Mouse (Mus musculus) liver, adult (tissue): ENCODE results near the gene Pip4k2b.

Source experiments
- GATA4 ChIP-seq: IDR thresholded peaks from 2 replicates; pipeline ENCODE4 v1.6.1; 2014; ENCODE audit warnings: mild to moderate bottlenecking, low read length; ENCODE audit not compliant: insufficient replicate concordance

The Pip4k2b gene

DNA sequence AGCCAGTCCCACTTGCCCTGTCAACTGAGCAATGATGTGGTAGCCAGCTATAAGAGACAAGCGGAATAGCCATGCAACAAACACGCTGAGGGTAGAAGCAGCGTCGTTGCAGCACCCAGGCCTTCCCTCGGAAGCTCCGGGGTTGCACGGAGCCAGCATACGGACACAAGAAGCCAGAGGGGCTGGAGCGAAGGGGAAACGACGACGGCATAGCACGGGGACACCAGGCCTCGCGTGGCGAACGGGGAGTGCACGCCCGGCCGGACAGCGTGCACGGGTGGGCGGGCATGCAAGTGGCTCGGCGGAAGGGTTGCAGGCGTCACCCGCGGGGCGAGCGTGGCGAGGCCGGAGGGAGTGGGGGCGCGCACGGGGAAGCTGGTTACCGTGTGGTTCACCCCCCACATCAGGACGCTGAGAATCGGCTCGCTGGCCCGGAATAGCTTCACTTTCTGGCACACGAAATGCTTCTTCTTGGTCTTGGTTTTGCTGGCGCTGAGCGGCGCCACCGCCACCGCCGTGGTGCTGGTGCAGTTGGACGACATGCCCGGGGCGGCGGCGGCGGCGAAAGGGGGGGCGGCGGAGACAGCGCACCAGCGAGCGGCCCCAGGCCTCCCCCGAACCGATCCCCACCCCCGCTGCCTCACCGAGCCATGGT is at the start of gene Pip4k2b:
Pip4k2b (minus strand) TSS at position 642 of the 655 bp plus-strand sequence.
- TF ChIP-seq GATA4 = no peak

DNA sequence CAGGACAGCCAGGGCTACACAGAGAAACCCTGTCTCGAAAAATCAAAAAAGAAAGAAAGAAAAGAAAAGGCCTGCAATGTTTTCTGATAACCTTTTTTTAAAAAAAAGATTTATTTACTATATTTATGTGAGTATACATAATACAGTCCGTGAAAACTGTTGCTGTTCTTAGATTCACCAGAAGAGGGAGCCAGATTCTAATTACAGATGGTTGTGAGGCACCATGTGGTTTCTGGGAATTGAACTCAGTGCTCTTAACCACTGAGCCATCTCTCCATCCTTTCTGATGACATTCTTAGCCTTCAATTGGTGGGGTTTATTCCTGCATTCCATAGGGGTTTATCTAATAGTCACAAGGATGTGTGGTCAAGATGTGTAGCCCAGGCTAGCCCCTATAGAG is 48.7 kb upstream of the Pip4k2b start:
- TF ChIP-seq GATA4 = no peak

- TF ChIP-seq GATA4 = no peak
These were observed 45.2 kb upstream of the Pip4k2b start for GRCm38 (mm10) chr11:97789727-97790126.

- TF ChIP-seq GATA4 = no peak
These were observed 43.5 kb upstream of the Pip4k2b start for GRCm38 (mm10) chr11:97787961-97788360.

- TF ChIP-seq GATA4 = no peak
These were observed 38.0 kb upstream of the Pip4k2b start for GRCm38 (mm10) chr11:97782564-97782895.

GRCm38 (mm10) chr11:97781832-97782563 is 37.5 kb upstream of the Pip4k2b start, which contains the start of gene Rpl23:
Gene Rpl23, minus strand, starts transcription at chr11:97782437.
- TF ChIP-seq GATA4 = peak; percentile 51; the same call in 1 of the 2 replicates

- no peak for TF ChIP-seq GATA4
These were observed 37.0 kb upstream of the Pip4k2b start for GRCm38 (mm10) chr11:97781478-97781831.

GRCm38 (mm10) chr11:97779968-97780701 is 35.6 kb upstream of the Pip4k2b start:
- TF ChIP-seq GATA4 = no peak

GRCm38 (mm10) chr11:97778918-97779317 is 34.4 kb upstream of the Pip4k2b start:
- no peak for TF ChIP-seq GATA4

GRCm38 (mm10) chr11:97777129-97777529 is 32.6 kb upstream of the Pip4k2b start:
- TF ChIP-seq GATA4 = no peak

DNA sequence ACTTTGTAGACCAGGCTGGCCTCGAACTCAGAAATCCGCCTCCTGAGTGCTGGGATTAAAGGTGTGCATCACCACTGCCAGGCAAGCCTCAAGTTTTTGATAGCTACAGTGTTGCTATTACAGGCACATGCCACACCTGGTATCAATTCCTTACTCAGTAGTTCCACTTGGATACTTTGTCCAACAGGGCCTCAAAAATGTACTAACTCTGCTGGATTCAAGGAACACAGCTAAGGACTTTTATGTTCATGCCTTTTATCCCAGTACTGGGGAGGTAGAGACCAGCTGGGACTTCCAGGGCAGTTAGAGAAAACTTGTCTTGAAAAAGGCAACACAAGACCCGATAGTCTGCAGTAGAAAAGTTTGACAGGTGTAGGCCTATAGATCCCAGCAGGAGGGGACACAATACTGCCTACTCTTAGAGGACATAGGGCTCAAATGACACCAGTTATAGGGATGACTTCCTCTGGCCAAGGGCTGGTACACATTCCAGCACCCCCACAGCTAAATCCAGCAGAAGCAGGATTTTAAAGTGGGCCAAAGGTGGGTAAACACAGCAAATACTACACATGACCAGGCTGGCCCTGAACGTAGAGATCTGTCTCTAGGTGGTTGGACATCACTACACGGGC is 32.1 kb upstream of the Pip4k2b start:
- no peak for TF ChIP-seq GATA4

DNA sequence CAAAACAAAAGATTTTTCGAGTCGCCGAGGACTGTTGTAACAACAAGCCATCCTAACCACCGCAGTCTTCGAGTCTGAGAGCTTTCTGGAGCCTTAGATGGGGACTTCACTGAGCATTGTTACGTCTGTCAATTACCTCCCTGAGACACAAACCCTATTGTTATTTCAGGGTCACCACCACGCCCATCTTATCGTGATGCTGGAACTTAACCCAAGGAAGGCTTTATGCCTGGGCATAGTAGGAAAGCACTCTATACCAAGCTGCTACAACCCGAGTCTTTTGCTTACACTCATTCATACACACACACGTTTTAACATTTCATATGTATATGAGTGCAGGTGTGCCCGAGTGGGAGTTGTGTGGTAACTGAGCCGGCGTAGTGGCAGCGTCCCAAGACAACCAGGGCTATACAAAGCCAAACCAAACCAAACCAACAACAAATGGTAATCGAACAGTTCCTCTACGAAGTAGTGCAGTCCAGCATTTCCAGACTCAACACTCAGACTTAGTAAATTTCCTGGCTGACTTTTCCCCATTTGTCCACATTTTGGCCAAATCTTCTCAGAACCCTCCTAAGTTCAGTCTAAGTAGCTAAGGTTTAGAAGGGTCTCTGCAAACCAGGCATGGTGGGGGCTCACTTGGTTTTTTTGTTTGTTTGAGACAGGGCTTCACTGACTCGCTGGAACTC is 31.4 kb upstream of the Pip4k2b start, which contains the start of gene 1700001P01Rik:
1700001P01Rik (minus strand) TSS at position 111 of the 689 bp plus-strand sequence.
- TF ChIP-seq GATA4 = no peak

DNA sequence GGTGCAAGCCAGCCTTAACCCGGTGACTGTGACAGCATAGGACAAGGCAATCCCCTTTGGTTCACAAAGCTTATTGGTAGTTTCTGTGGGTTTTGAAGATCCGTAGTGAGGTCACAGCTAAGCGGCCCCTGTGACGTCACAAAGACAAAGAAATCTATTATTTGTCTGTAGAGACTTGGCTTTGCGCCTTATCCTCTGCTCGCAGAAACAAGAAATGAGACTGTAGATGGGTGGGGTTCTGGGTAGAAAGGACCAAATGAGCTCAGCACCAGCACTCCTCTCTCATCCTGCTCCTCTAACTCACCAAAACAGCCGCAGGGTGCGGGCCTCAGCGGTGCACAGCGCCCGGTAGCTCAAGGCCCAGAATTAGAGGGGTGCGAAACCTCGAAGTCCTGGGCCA is 30.7 kb upstream of the Pip4k2b start:
- no peak for TF ChIP-seq GATA4

DNA sequence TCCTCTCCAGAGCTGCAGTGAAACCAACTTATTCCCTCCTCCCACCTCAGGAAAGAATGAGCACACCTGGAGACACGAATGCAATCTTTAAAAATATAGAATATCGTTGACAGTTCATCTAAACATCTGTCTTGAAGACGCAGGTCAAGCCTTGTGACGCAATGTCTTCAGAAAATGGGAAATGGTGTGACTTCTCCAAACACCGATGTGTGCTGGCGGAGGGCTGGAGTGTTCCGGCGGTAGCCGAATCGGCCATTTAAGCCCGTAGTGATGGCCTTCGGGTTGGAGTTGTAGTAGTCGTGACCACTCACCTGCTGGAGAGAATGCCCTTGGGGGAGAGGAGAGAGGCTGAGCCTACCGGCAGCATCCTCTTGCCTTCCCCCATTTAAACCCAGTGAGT is 26.9 kb upstream of the Pip4k2b start:
- no peak for TF ChIP-seq GATA4

DNA sequence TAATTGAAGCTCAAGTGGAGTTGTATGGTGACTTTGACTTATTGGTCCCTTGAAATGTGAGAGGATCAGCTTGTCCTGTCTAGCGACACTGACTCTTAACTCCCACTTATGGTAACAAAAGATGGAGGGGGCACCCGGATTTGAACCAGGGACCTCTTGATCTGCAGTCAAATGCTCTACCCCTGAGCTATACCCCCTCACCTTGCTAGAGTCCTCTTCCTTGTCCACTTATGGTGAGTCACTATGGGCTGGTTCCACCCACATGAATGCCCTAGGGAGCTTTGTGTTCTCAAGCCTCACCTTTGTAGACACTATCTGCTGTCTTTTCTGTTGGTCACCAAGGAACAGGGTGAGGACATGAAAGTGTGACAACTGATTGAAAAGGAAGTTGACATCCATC is 25.2 kb upstream of the Pip4k2b start:
- TF ChIP-seq GATA4 = no peak

DNA sequence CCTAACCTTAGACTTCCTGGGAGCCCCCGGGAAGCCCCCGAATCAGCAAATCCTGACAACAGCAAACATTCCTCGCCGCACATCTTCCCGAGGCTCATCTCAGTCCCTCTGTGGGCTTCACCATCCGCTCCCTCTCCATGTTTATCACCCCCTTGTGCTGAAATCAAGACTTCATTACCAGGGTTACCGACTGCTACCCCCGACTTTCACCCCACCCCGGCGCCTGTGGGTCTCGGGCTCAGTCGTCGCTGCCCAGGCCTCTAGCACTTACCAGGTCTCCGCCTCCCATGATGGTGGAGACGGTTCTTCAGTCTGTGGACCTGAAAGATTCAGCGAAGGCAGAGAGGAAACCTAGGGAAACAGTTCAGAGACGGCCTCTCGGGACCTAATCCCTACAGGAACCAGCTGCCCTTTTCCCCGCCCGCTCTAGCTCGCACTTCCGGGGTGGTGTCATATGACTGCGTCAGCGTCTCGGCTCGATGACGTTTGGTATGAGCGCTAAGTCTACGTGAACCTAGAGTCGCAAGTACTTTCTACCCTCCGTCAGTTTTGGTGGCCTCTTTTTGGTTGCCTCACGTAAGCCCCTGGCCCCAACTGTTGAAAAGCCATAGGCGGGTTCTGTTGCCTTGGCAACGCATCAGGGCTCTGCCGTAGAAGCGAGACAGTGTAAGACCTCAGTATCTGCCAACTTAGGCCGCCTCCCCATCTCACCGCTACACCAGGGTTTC is 21.8 kb upstream of the Pip4k2b start, which contains the start of gene Cwc25:
Cwc25 (minus strand) TSS at position 403 of the 728 bp plus-strand sequence.
- TF ChIP-seq GATA4 = no peak
